Mouse (Mus musculus) megakaryocyte progenitor cell, adult 5-6 weeks (primary cell): ENCODE data around the gene Sufu. TPM values are rescaled to one million over a fixed set of nuclear protein-coding genes. Genes with fewer than 3 reads are reported as not detected.
A peak's percentile ranks its signal among the peaks of the same experiment; 100 is the strongest.

Source experiments
- ATAC-seq: replicated peaks from 2 replicates; pipeline ENCODE4 v1.8.0; 2016; ENCODE audit warnings: mild to moderate bottlenecking, moderate TSS enrichment, inconsistent platforms; ENCODE audit not compliant: poor library complexity
- total RNA-seq, 2 experiments: library from RNA; stranded (forward) in 1 of 2; stranded (reverse) in 1 of 2; fragments of 157-497, 149-512 nt in 1 of 2; fragments of 200-1000 nt in 1 of 2; gene quantifications; 2 replicates each; pipeline versions ENCODE4 v1.2.3 to v1.2.4; 2015 to 2017

The Sufu gene
- total RNA-seq, 2 experiments from 2014 or later = 6.6 to 14.9 TPM

DNA sequence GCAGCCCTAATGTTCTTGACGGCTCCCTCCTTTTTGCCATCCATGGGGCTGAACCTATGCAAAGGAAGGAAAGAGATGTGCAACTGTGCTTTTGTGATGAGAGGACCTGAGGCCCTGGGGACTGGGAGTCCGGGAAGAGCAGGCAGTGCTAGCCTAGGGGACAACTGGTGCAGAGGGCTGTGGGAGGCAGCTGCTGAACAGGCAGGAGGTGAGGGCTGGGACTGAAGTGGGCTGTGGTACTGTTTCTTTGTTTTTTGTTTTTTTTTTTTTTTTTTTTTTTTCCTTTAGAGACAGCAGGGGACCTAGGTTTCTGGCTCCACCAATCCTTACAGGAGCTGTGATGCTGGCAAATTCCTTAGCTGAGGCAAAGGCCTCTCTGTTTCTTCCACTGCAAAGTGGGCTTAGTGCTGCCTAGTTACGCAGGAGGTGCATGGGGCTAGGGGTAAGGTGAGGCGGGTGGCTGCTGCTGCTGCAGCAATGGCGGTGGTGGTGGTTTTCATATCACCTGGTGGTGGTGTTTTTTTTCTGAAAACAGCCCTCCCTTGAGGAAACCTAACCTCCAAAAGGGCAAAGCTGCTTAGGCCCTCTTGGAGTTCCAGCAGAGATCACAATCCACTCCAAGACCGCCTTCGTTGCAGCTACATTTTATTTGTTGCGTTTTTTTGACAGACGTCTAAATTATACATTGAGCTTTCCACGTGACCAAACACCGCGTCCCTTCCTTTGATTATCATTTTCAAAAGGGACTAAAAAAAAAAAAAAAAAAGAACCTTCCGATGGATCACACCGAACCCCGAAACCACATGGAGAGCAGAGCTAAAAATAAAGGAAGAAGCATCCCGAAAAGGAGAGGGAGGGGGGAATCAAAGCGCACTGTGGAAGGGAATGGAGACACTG is 131.2 kb downstream of the Sufu start:
- ATAC-seq = no peak

DNA sequence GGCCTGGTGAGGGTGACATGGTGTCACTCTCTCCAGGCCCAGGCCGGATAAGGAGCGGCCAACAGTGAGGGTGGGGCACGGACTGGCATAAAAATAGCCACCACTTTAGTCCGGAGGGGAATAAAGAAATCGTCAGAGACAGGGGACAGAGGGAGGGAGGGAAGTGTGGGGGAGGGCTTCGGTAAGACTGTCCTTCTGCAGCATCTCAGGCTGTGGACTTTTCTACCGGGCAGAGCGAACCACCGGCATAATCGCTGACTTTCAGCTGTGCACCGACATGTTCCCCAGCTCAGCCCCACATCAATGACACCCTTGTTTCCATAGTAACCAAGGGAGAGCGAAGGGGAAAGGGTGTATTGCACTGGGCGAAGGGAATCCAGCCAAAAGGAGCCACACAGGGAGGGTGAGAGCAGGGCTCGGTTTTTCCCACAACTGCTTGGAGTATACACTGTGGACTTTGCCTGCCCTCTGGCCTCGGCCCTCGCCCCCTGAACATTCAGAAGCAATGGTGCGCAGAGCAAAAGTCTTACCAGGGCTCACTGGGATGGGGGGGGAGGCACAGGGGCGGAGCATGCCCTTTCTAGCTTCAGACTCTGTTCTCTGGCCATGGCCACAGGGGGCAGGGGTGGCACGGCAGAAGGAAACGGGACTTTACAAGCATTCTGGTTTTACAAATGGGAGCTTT is 132.0 kb downstream of the Sufu start:
- peak; percentile 55 for ATAC-seq

DNA sequence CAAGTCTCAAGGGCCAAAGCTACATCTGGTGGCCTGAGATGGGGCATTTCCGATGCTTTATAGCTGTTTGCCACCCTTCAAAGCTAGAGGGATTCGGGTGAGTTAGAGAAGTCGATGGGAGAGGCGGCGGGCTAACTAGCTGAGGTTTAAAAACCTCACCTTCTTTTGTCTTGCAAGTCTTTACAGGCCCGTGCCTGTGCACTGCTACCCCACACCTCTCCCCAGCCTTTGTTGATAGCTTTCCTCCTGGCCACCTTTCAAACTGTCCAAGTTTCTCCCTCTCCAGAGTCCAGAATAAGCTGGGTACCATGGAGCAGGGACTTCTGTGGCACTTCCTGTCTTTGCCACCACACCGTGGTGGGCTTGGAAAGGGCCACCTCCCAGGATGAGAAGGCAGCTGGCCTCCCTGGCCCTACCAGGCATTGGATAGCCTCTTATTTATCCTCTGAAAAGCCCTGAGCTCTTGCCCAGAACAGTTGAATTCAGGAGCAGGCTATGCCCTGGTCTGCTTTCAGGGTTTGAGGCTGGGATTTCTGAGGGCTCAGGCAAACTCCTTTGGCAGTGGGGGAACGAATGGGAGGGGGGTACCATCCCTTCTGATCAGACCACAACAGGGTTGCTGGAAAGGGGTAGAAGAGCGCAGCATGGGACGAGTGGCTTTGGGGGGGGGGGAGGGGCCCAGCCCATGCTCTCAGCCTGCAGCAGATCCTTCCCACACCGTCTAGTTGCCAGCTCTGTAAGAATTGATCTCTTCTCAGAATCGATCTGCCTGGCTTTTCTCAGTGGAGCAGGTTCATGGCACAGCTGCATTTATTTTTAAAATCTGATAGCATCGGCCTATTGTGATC is 133.1 kb downstream of the Sufu start:
- no peak for ATAC-seq

DNA sequence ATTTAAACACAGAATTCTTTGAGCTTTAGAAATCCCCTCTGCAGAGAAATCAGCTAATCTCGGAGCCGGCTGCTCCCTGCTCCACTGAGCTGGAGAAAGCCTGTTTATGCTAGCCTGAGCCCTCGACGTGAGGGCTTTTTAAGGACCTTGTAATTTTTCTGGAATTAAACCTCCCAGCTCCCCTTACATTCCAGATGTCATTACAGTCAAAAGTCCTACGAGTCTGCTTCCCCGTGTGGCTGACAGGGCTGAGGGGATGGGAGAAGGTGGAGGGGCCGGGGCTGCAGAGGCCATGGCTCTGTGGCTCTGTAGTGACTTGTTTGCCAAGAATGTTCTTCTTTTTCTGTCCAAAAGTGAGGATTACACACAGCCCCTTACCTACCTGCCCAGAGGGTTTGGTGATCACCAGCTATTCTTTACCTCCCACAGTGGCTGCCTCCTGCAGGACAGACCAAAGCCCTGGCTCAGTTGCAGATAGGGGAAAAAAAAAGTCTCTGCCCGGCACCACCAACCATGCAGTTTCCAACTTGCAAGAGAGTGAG is 133.8 kb downstream of the Sufu start:
- no peak for ATAC-seq

DNA sequence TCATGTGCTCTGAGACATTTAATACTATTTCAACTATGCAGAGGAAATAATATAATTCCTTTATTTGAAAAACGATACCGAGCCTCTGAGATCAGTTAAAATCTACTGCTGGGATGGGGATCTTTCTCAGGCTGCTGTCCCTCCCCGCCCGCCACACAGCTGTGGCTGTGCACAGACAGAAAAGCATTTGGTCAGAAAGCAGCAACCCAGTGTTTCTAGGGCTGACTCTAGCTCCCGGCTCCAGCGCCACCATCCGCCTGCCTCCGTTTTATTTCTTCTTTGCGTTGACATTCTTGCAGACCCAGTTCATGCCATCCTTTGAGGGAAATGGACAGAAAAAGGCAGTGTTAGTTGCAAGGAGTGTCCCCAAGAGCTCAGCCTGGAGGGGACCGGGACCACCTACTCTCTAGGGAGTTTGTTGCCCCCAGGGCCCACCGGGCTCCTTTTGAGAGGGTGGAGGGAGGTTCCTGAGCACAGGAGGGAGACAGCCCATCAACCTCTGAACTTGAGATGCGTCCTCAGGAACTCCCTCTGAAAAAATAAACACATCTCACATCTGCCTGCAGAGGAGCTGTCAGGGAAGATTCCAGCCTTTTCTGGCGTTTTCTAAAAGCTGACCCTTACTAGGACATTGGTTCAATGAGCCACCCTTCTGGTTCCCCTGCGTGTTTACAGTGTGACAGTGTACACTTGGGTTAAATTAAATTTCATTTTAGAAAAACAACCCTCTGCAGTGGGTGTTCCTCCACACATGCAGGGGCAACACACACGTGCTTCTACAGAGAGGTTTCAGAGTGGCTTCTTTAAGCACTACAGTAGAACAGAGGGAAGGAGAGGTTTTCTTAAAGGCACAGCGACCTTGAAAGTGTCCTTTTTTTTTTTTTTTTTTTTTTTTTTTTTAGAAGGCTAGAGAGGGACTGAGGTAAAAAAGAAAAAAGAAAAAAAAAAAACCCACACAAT is 134.7 kb downstream of the Sufu start:
- ATAC-seq = peak; percentile 17

DNA sequence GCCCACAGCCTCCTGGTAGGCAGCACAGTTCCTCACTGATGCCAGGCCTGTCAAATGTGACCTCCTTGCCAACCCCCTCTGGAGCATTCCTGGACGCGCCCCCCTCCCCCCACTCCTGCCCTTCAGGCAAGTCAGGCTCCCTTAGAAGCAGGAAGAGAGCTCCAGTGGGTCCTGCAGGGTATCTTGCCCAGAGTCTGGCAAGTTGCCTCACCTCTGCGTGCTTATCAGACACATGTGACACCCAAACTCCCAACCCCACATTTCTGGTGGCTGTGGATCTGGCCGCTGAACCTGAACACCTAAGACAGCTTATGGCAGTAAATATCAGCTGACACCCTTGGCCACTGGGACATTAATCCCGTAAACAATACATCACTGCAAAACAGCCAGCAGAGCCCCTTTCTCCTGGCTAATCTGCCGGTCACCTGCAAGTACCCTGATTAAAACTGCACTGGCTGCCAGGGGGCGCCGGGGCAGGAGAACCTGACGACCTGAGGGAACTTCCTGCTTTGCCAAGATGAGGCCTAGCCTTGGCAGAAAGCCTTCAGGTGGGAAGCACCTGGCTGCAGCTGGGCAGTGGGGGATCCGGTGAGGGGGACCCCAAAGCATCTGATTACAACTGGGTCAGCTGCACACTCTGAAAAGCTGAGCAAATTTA is 135.5 kb downstream of the Sufu start:
- ATAC-seq = peak; percentile 66

DNA sequence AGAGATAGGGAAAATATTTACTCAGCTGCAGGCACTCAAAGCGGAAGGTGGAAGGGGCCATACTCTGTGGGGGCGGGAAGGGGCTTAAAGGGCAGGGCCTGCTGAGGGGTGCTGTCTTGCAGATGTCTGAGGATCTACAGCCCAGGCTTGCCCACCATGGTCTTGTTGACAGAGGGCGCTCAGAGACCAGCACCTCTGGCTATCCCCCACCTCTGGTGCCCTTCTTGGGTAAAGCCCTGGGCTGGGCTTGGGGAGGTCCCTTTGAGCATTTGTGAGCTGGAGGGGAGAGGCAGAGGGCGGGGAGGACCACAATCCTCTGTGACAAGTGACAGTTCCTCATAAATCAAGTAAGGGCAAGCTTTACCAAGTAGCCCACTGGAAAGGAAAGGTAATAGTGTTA is 136.4 kb downstream of the Sufu start:
- ATAC-seq = no peak

DNA sequence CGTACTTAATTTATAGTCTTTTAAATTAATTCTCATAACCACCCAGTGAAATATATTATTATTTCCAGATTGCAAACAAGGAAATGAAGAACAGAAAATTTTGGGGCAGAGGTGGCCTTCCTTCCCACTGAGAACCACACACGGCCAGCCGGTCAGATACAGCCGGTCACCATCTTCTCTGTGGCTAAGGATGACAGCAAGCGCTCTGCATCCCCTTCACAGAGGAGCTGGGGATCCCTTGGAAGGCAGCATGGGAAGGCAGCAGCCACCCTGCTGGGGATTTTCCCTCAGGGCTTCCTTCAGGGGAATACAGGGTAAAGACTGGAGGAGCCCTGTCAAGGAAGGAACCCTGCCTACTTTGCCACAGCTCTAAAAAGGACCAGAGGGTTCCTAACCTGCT is 136.8 kb downstream of the Sufu start:
- ATAC-seq = no peak

DNA sequence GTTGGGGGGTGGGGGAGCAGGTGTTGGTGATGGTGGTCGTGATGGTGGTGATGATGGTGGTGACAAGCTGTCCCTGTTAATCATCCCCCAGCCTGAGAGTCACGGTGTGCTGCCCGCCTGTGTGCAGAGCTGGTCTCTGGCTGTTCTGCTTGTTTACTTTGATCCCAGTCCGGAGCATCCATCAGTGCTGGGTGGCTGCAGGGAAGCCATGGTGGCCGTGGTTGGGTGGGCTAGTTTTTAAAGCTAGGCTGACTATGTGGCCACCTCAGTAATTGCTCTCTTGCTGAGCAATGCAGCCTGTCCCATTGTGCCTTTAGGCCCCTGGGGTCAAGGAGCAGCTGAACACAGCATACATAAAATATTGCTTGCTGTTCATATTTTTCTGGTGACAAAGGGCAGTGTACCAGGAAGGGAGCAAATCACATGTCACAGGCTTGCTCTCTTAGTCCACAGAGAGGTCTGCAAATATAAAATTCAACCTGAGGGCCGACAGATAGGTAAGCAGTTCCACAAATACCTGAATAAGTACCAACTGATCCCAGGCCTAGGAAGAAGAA is 137.9 kb downstream of the Sufu start:
- no peak for ATAC-seq

DNA sequence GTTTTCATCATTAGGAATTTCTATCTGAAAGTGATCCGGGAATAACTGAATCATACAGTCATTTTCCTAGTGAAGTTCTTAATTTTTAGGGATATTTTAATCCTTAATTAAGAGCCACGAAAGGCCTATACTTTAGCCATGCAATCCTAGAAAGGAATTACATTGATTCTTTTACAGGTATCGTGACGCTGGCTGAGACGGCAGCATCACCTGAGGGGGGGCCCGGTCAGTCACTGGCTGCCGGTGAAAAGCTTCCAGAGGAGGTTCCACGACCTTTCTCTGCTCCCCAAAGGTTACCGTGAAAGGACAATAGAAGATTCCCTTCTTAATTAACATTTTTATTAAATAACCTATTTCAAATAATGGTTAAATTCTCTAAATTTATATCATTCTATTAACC is 140.7 kb downstream of the Sufu start:
- no peak for ATAC-seq

DNA sequence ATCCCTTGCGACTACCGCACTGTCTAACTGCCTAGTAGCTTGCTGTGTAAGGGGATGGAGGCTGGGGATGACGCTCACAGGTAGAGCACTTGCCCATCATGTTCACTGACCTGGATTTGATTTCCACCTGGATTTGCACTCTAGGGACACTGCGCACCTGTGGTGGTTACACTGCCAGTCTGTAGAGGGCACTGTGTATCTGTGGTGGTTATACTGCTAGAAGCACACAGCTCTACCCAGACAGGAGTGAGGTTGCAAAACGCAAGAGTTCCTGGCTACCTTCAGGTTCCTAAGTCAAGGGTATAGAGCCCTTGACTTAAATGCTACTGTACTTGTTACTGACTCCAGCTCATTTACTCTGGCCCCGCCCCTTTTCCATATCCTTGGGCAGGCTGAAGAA is 141.5 kb downstream of the Sufu start:
- peak; percentile 72 for ATAC-seq

Other genes with a start within 250 kb of the Sufu start
- not detected in 2 replicates for gene Pitx3, start 248.6 kb upstream of the Sufu start, total RNA-seq (2015)
- gene Pitx3, start 248.6 kb upstream of the Sufu start, total RNA-seq (2017) = not detected in 2 replicates
- gene Gbf1, start 244.4 kb upstream of the Sufu start, total RNA-seq (2015) = 43.9 and 48.7 TPM in 2 replicates
- 21.8 and 39.4 TPM in 2 replicates for gene Gbf1, start 244.4 kb upstream of the Sufu start, total RNA-seq (2017)
- 4.7 and 5.5 TPM in 2 replicates for gene Nfkb2, start 92.6 kb upstream of the Sufu start, total RNA-seq (2015)
- 4.0 and 5.0 TPM in 2 replicates for gene Nfkb2, start 92.6 kb upstream of the Sufu start, total RNA-seq (2017)
- 0.30 TPM in 1 of 2 replicates, not detected in the other for gene Psd, start 69.7 kb upstream of the Sufu start, total RNA-seq (2015)
- gene Psd, start 69.7 kb upstream of the Sufu start, total RNA-seq (2017) = 0.12 and 0.84 TPM in 2 replicates
- gene Fbxl15, start 68.7 kb upstream of the Sufu start, total RNA-seq (2015) = 0.72 and 1.4 TPM in 2 replicates
- 0.71 and 2.7 TPM in 2 replicates for gene Fbxl15, start 68.7 kb upstream of the Sufu start, total RNA-seq (2017)
- 41.4 and 42.1 TPM in 2 replicates for gene Cuedc2, start 58.2 kb upstream of the Sufu start, total RNA-seq (2015)
- 148 and 184 TPM in 2 replicates for gene Cuedc2, start 58.2 kb upstream of the Sufu start, total RNA-seq (2017)
- 65.8 and 66.4 TPM in 2 replicates for gene Mfsd13a, start 55.8 kb upstream of the Sufu start, total RNA-seq (2015)
- 15.3 and 17.4 TPM in 2 replicates for gene Mfsd13a, start 55.8 kb upstream of the Sufu start, total RNA-seq (2017)
- 0.61 and 1.5 TPM in 2 replicates for gene 2310034G01Rik, start 46.6 kb upstream of the Sufu start, total RNA-seq (2015)
- 0.29 and 1.8 TPM in 2 replicates for gene 2310034G01Rik, start 46.6 kb upstream of the Sufu start, total RNA-seq (2017)
- 46.0 and 52.2 TPM in 2 replicates for gene Actr1a, start 1.1 kb upstream of the Sufu start, total RNA-seq (2015)
- 76.3 and 87.6 TPM in 2 replicates for gene Actr1a, start 1.1 kb upstream of the Sufu start, total RNA-seq (2017)
- 9.7 and 18.0 TPM in 2 replicates for gene Trim8, start 104.8 kb downstream of the Sufu start, total RNA-seq (2015)
- gene Trim8, start 104.8 kb downstream of the Sufu start, total RNA-seq (2017) = 12.8 and 12.9 TPM in 2 replicates
- 12.5 and 15.6 TPM in 2 replicates for gene Arl3, start 176.3 kb downstream of the Sufu start, total RNA-seq (2015)
- 10.2 and 13.4 TPM in 2 replicates for gene Arl3, start 176.3 kb downstream of the Sufu start, total RNA-seq (2017)
- 7.8 and 9.2 TPM in 2 replicates for gene Sfxn2, start 176.5 kb downstream of the Sufu start, total RNA-seq (2015)
- gene Sfxn2, start 176.5 kb downstream of the Sufu start, total RNA-seq (2017) = 8.9 and 9.7 TPM in 2 replicates
- 17.0 and 18.4 TPM in 2 replicates for gene Wbp1l, start 202.2 kb downstream of the Sufu start, total RNA-seq (2015)
- gene Wbp1l, start 202.2 kb downstream of the Sufu start, total RNA-seq (2017) = 23.3 and 25.7 TPM in 2 replicates